Mouse (Mus musculus): ENCODE data around the gene Ick.

DNA sequence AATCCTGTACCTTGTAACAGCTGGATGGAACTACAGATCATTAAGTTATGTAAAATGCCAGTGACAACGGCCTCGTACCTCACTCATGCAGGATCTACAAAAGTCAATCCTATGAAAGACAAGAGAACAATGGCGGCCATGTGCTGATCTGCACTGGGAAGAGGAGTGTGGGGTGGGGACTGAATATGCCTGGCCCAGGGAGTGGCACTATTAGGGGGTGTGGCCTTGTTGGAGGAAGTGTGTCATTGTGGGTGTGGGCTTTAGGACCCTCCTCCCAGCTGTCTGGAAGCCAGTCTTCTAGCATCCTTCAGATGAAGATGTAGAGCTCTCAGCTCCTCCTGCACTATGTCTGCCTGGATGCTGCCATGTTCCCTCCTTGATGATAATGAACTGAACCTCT lies 18.4 kb upstream of the Ick start:
- TF ChIP-seq CTCF (IDR thresholded peaks at IDR 0.05; ENCODE audit: insufficient read depth, low read depth, low read length) (no peak), POLR2A (IDR thresholded peaks at IDR 0.05; ENCODE audit: insufficient read depth, low read depth, low read length) (no peak)
